Mouse (Mus musculus) hindbrain, postnatal 0 days (tissue): Measurements from ENCODE around the gene 2610008E11Rik. TPM values are rescaled to one million over a fixed set of nuclear protein-coding genes. Genes with fewer than 3 reads are reported as not detected.
"Not testable (repeated sequence)": the region's sequence is repeated elsewhere in the genome, so short reads cannot be mapped to it uniquely, and the experiment has no call there.

ENCODE experiments used
- ATAC-seq: fragments of 200-750 bp; cut with Nextera tagmentation; 2 replicates; pipeline ENCODE4 v1.8.0; 2017; ENCODE audit warnings: mild to moderate bottlenecking, moderate TSS enrichment, moderate library complexity
- DNase-seq: peaks from one replicate; pipeline ENCODE4 v3.0.0-alpha.2; 2015; ENCODE audit warnings: low spot score
- H3K27ac ChIP-seq: fragments of 300-500 bp; sonication (generic); 2 replicates; pipeline ENCODE4 v1.5.1; 2014; ENCODE audit warnings: mild to moderate bottlenecking
- H3K27me3 ChIP-seq: fragments of 300-500 bp; sonication (generic); 2 replicates; pipeline ENCODE4 v1.6.1; 2014; ENCODE audit warnings: low read length, mixed read lengths; ENCODE audit not compliant: insufficient read depth
- H3K36me3 ChIP-seq: fragments of 300-500 bp; sonication (generic); 2 replicates; pipeline ENCODE4 v1.6.1; 2014; ENCODE audit warnings: low read length, mixed read lengths; ENCODE audit not compliant: insufficient read depth
- H3K4me1 ChIP-seq: fragments of 300-500 bp; sonication (generic); 2 replicates; pipeline ENCODE4 v1.6.1; 2014; ENCODE audit warnings: antibody characterized with exemption, low read length, mixed read lengths; ENCODE audit not compliant: insufficient read depth
- H3K4me2 ChIP-seq: fragments of 300-500 bp; sonication (generic); 2 replicates; pipeline ENCODE4 v1.6.1; 2014; ENCODE audit warnings: low read depth, mild to moderate bottlenecking, low read length, moderate library complexity, mixed read lengths
- H3K4me3 ChIP-seq: fragments of 300-500 bp; sonication (generic); 2 replicates; pipeline ENCODE4 v1.5.1; 2014; ENCODE audit warnings: low read length
- H3K9ac ChIP-seq: fragments of 300-500 bp; sonication (generic); replicated peaks from 2 replicates; pipeline ENCODE4 v1.6.1; 2014; ENCODE audit warnings: mild to moderate bottlenecking, low read length, moderate library complexity, mixed read lengths
- H3K9me3 ChIP-seq: fragments of 300-500 bp; sonication (generic); 2 replicates; pipeline ENCODE4 v1.6.1; 2016; ENCODE audit warnings: low read length, mixed read lengths
- CTCF ChIP-seq: IDR thresholded peaks from 2 replicates; pipeline ENCODE4 v1.5.1; 2016; ENCODE audit warnings: antibody characterized with exemption, control low read depth, low read depth
- WGBS: fragments of 180-500 bp; shearing (Covaris S2); extraction: QIAGEN DNeasy Blood & Tissue Kit; methylation state at CpG from one replicate; pipeline ENCODE4 v1.1.7; 2014; 5-methylcytosine and 5-hydroxymethylcytosine counted together
- polyA plus RNA-seq: library from polyadenylated mRNA; unstranded; fragments of >200 nt; fragmentation: Nextera tagmentation; extraction: Ambion mirVana; gene quantifications from 2 replicates; pipeline ENCODE4 v1.2.1, GENCODE M21; 2015
- total RNA-seq: library from RNA; depleted of rRNA; stranded (reverse); fragments of >200 nt; gene quantifications from 2 replicates; pipeline ENCODE4 v1.2.3, GENCODE M21; 2014

Gene 2610008E11Rik
- total and polyA plus RNA-seq, 2 experiments from 2014 or later = 16.6 to 19.4 TPM

DNA sequence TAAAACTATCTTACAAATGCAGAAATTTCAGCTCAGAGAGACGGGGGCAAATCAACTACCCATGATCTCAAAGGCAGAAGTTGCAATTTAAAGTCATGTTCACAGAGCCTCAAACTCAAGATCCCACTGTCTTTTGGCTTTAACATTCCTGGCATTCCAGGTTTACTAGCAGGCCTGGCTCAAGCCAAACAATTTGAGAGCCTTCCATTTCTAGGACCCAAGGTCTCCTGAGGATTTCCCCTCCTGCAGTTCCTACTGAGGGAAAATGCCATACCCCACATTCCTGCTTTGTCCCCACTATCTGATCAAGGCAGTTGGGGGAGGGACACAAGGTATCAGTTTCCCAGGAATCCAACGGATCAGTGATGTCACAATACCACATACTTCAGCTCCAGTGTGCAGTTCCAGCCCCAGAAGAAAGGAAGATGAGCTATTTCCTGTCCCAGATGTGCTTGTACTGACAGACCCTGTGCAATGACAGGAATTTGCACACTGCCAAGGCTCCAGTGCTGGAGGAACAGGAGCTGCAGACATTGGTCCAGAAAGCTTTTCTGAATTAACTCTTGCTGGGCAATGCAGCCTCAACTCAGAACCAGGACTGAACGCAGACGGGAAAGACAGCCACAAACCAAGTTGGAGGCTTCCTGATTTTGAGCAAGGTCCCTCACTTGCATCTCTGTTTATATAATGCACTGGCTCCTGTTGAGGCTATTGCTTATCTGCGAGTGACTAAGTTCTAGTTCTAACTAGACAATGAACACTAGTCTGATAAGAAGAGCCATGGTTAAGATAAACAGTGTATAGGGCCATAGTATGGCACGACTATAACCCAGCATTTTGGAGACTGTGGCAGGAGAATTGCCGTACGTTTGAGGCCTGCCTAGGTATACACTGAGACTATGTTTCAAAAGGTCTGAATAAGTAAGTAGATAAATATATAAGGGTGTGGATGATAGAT lies 9.2 kb upstream of the 2610008E11Rik start:
- Histone ChIP-seq H3K36me3 (no peaks in the 10 kb centered on the region), H3K4me3 (no peak overlapping the region), H3K4me1 (no peaks in the 10 kb centered on the region), H3K9ac (no peak overlapping the region), H3K9me3 (no peaks in the 10 kb centered on the region), H3K4me2 (no peak overlapping the region), H3K27me3 (no peaks in the 10 kb centered on the region), H3K27ac (no peak overlapping the region)
- no peak for ATAC-seq
- TF ChIP-seq CTCF = no peak
- 73% methylated on average over 8 of the region's 8 CpGs for WGBS
- no peak for DNase-seq

DNA sequence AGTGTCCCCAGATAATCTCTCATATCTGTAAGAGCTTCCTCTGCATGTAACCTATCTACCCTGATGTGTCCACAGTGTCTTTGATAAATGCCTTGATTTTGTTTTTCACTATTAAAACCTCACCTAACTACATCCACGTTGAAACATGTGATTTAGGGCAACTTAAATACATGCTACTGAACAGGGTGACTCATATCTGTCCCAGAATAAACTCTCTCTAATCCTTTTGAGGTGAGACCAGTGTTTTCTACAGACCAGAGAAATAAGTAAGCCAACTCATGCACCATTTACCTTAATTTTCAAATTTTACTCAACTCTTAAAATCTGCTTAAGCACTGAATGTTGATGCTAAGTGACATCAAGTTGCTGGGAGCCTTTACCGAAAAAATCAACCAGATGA lies 694 bp downstream of the 2610008E11Rik start:
- DNase-seq (no peak), ATAC-seq (no peak)
- peak overlapping the region; percentile 99 for H3K9ac ChIP-seq
- no peaks in the 10 kb centered on the region for H3K9me3 ChIP-seq
- H3K4me2 ChIP-seq = peak overlapping the region; percentile 86
- H3K4me1 ChIP-seq = peaks cover 14% of the 10 kb centered on the region; the same call in 1 of the 2 replicates
- H3K36me3 ChIP-seq = peaks cover under 1% of the 10 kb centered on the region; the same call in 1 of the 2 replicates
- peak overlapping the region; percentile 81 for H3K4me3 ChIP-seq
- WGBS = 7% methylated on average over 2 of the region's 2 CpGs
- H3K27me3 ChIP-seq = no peaks in the 10 kb centered on the region
- TF ChIP-seq CTCF = no peak
- peak overlapping the region; percentile 100 for H3K27ac ChIP-seq

DNA sequence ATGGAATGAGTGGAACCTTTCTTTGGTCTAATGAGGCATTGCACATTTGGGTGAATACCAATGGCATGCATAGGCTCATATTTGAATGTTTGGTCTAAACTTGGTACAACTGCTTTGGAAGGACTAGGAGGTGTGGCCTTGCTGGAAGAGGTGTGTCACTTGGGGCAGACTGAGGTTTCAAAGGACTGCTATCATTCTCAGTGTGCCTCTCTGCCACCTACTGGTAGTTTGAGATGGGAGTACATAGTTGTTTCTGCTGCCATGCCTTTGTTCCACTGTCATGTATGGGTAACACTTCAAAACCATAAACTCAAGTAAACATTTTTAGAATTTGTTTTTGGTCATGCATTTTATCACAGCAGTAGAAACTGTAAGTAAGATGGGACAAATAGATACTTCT lies 5.7 kb downstream of the 2610008E11Rik start:
- peaks cover 37% of the 10 kb centered on the region for H3K36me3 ChIP-seq
- ATAC-seq (no peak), DNase-seq (no peak)
- no peak overlapping the region for H3K4me3 ChIP-seq
- H3K4me1 ChIP-seq = peaks cover 14% of the 10 kb centered on the region; the same call in 1 of the 2 replicates
- H3K27me3 ChIP-seq = no peaks in the 10 kb centered on the region
- TF ChIP-seq CTCF = no peak
- no peak overlapping the region for H3K4me2 ChIP-seq
- no peak overlapping the region for H3K27ac ChIP-seq
- no peaks in the 10 kb centered on the region for H3K9me3 ChIP-seq
- H3K9ac ChIP-seq = no peak overlapping the region

DNA sequence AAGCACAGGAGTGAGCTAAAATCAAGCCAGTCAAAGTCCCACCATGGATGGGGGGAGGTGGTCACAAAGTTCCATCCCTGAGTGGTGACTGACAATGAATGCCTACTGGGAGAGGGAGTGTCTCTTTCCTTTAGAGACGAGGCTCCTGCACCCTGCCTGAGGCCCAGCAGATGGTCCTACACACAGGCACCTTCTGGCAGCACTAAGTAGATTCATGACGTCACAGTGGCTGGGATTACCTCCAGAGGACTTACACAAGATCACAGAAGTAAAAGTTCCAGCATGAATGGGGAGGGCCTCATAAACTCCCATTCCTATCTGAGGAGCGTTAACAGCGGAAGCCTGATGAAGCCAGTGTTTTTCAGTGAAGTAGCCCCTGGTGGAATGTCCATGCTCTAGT lies 8.4 kb downstream of the 2610008E11Rik start:
- no peak for TF ChIP-seq CTCF
- H3K27me3 ChIP-seq = no peaks in the 10 kb centered on the region

DNA sequence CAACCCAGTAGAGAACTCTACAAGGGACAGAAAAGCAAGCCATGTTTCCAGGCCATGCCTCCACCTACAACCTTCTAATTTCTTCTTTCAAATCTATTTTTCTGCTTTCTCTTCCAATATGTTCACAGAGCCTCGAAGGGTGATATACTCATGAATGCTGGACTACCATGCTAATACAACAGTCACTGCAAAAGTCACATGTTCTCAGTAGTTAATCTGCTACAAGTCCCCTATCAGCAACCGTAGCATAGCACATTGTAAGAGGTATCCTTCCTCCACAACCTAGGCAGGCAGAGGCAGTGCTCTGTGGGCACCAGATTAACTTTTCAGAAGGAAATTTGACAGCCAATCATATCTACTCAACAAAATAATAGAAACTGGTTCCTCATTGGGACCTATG lies 10.8 kb downstream of the 2610008E11Rik start:
- ATAC-seq (no peak), DNase-seq (no peak)
- Histone ChIP-seq H3K36me3 (peaks cover 39% of the 10 kb centered on the region), H3K9me3 (no peaks in the 10 kb centered on the region), H3K4me2 (no peak overlapping the region), H3K9ac (no peak overlapping the region), H3K4me1 (no peaks in the 10 kb centered on the region), H3K4me3 (no peak overlapping the region), H3K27me3 (no peaks in the 10 kb centered on the region), H3K27ac (no peak overlapping the region)
- no peak for TF ChIP-seq CTCF
- WGBS = 96% methylated on average over 2 of the region's 2 CpGs

More for the DNA sequence above, 8.4 kb downstream of the 2610008E11Rik start:
- Histone ChIP-seq H3K4me1 (no peaks in the 10 kb centered on the region), H3K4me3 (no peak overlapping the region), H3K27ac (no peak overlapping the region), H3K36me3 (peaks cover 41% of the 10 kb centered on the region), H3K9me3 (no peaks in the 10 kb centered on the region), H3K9ac (no peak overlapping the region), H3K4me2 (no peak overlapping the region)
- no peak for DNase-seq
- 61% methylated on average over 4 of the region's 4 CpGs for WGBS
- no peak for ATAC-seq

DNA sequence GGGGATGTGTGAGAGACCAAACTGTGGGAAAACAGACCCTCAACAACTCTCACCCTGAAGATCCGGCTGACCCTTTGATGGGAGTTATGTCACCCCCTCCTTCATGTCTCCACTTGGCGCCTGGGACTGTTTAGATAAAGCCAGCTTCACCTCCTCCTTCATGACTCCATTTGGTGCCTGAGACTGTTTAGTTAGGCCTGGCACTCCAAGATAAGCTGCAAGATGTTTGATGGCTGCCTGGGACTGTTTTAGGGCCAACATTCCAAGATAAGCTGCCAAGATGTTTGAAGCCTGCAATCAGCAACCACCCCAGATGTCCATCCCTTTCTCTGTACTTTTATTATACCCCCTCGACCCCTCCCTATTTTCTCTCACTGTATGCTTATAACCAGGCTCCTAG lies 40.0 kb downstream of the 2610008E11Rik start:
- H3K4me2 ChIP-seq, ATAC-seq, H3K27ac ChIP-seq, H3K4me3 ChIP-seq, DNase-seq, H3K9me3 ChIP-seq, H3K9ac ChIP-seq, H3K27me3 ChIP-seq, H3K4me1 ChIP-seq, H3K36me3 ChIP-seq: not testable (repeated sequence)
- 93% methylated on average over 3 of the region's 3 CpGs for WGBS

DNA sequence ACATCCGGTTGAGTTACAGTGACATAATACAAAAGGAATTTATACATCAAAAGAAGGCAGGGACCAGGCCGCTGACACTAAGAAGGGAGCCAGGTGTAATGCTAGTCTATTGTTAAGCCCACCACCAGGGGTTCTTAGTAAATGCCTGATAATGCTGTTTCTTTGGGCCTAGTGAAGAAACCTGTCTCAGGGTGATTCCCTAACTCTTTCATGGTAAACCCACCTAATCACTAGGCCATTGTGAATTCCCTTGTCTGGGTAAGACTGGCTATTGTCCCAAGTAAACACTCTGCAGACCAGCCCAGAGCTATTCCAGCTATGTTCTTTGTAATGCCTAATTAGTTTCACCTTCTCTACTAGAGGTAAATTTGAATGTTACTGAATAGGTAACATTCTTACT lies 54.9 kb downstream of the 2610008E11Rik start:
- 85% methylated on average over 2 of the region's 2 CpGs for WGBS
- not testable (repeated sequence) for DNase-seq, H3K27ac ChIP-seq, ATAC-seq, H3K36me3 ChIP-seq, H3K4me2 ChIP-seq, H3K9ac ChIP-seq, H3K4me3 ChIP-seq, H3K4me1 ChIP-seq, H3K9me3 ChIP-seq, H3K27me3 ChIP-seq
